Mouse (Mus musculus) intestine, embryonic 14.5 days (tissue): ENCODE measurements around the gene Hnrnpa2b1. TPM values are rescaled to one million over a fixed set of nuclear protein-coding genes. Genes with fewer than 3 reads are reported as not detected.

Source experiments
- ATAC-seq: fragments of 200-750 bp; cut with Nextera tagmentation; replicated peaks from 2 replicates; pipeline ENCODE4 v1.8.0; 2017; ENCODE audit warnings: low read depth, moderate number of reproducible peaks, moderate TSS enrichment, moderate library complexity; ENCODE audit not compliant: low FRiP score, low TSS enrichment
- DNase-seq: peaks from one replicate; pipeline ENCODE4 v3.0.0-alpha.2; 2018; ENCODE audit warnings: low spot score
- H3K27ac ChIP-seq: fragments of 300-500 bp; sonication (generic); 2 replicates; pipeline ENCODE4 v1.5.1; 2014; ENCODE audit warnings: low read depth, mild to moderate bottlenecking, control low read depth
- H3K27me3 ChIP-seq: fragments of 300-500 bp; sonication (generic); replicated peaks from 2 replicates; pipeline ENCODE4 v1.6.1; 2014; ENCODE audit warnings: low read length, control low read depth; ENCODE audit not compliant: control insufficient read depth, insufficient read depth
- H3K36me3 ChIP-seq: fragments of 300-500 bp; sonication (generic); 2 replicates; pipeline ENCODE4 v1.6.1; 2014; ENCODE audit warnings: low read length, control low read depth; ENCODE audit not compliant: control insufficient read depth, insufficient read depth
- H3K4me1 ChIP-seq: fragments of 300-500 bp; sonication (generic); replicated peaks from 2 replicates; pipeline ENCODE4 v1.6.1; 2014; ENCODE audit warnings: low read length, control low read depth, mixed read lengths; ENCODE audit not compliant: control insufficient read depth, insufficient read depth
- H3K4me2 ChIP-seq: fragments of 300-500 bp; sonication (generic); 2 replicates; pipeline ENCODE4 v1.6.1; 2014; ENCODE audit warnings: low read length
- H3K4me3 ChIP-seq: fragments of 300-500 bp; sonication (generic); 2 replicates; pipeline ENCODE4 v1.5.1; 2014; ENCODE audit warnings: low read depth, low read length, control low read depth, mixed read lengths
- H3K9ac ChIP-seq: fragments of 300-500 bp; sonication (generic); 2 replicates; pipeline ENCODE4 v1.6.1; 2014; ENCODE audit warnings: mild to moderate bottlenecking, low read length
- H3K9me3 ChIP-seq: fragments of 300-500 bp; sonication (generic); 2 replicates; pipeline ENCODE4 v1.6.1; 2016; ENCODE audit warnings: low read length, control low read depth; ENCODE audit not compliant: control insufficient read depth
- whole genome bisulfite sequencing: fragments of 180-500 bp; shearing (Covaris S2); extraction: QIAGEN DNeasy Blood & Tissue Kit; methylation state at CpG from one replicate; pipeline ENCODE4 v1.1.7; 2014; 5-methylcytosine and 5-hydroxymethylcytosine counted together
- polyA plus RNA-seq: library from polyadenylated mRNA; unstranded; fragments of >200 nt; fragmentation: Nextera tagmentation; extraction: Ambion mirVana; gene quantifications from 2 replicates; pipeline ENCODE4 v1.2.1, GENCODE M21; 2014

Gene Hnrnpa2b1
- polyA plus RNA-seq, 1 experiment from 2014 or later: 967 TPM

DNA sequence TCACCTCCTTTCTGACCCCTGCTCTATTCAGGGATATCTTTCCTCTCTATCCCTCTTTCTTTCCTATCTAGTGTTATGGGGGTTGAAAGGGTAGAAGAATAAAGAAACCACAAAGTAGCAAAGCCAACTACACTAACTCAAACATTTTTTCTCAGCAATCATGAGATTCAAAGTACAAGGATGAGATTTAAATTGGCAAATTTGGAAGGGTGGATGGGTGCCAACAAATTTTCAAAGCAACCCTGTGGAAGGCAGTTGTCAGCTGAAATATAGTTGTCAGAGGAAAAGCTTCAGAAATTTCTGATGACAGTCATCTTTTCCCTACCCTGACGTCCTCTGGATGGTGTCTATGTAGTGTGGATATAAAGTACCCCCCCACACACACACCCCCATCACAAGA, 53.3 kb downstream of the Hnrnpa2b1 start:
- H3K27ac ChIP-seq: no peak overlapping the region
- H3K36me3 ChIP-seq: no peaks in the 10 kb centered on the region
- no peaks in the 10 kb centered on the region for H3K9me3 ChIP-seq
- no peak overlapping the region for H3K4me2 ChIP-seq
- DNase-seq (no peak), ATAC-seq (no peak)
- H3K4me1 ChIP-seq: no peaks in the 10 kb centered on the region
- no peaks in the 10 kb centered on the region for H3K27me3 ChIP-seq
- no peak overlapping the region for H3K9ac ChIP-seq
- WGBS: 57% methylated on average over 1 of the region's 1 CpGs
- H3K4me3 ChIP-seq: no peak overlapping the region

Other genes starting within 250 kb of the Hnrnpa2b1 start
- gene Nfe2l3, start 37.2 kb downstream of the Hnrnpa2b1 start, polyA plus RNA-seq: 2.3 and 3.0 TPM in 2 replicates
- gene Cbx3, start 466 bp upstream of the Hnrnpa2b1 start, polyA plus RNA-seq: 454 and 475 TPM in 2 replicates
- 16.4 and 18.0 TPM in 2 replicates for gene Snx10, start 54.0 kb upstream of the Hnrnpa2b1 start, polyA plus RNA-seq